Mouse (Mus musculus): ENCODE measurements around the gene Rtf1.
"Not testable (repeated sequence)": the region's sequence is repeated elsewhere in the genome, so short reads cannot be mapped to it uniquely, and the experiment has no call there.

Gene Rtf1

GRCm38 (mm10) chr2:119674525-119675214, at the start of gene Rtf1:
Gene Rtf1 (plus strand): TSS chr2:119675068.
- DNase-seq = peak; percentile 95

GRCm38 (mm10) chr2:119636781-119637180, 38.1 kb upstream of the Rtf1 start:
- no peak for DNase-seq

- DNase-seq = no peak
Measured at GRCm38 (mm10) chr2:119641214-119641912, 33.5 kb upstream of the Rtf1 start.

GRCm38 (mm10) chr2:119644254-119644653, 30.6 kb upstream of the Rtf1 start:
- no peak for DNase-seq

- DNase-seq = peak; percentile 89
Measured at GRCm38 (mm10) chr2:119662220-119663182, 12.4 kb upstream of the Rtf1 start, which contains the start of gene Ndufaf1. Gene Ndufaf1 (minus strand): TSS chr2:119662827.

GRCm38 (mm10) chr2:119665744-119666143, 9.1 kb upstream of the Rtf1 start:
- DNase-seq = not testable (repeated sequence)

GRCm38 (mm10) chr2:119669010-119669409, 5.9 kb upstream of the Rtf1 start:
- DNase-seq = peak; percentile 24

- DNase-seq = peak; percentile 63
Measured at GRCm38 (mm10) chr2:119675215-119675784, 432 bp downstream of the Rtf1 start.

- no peak for DNase-seq
Measured at GRCm38 (mm10) chr2:119675831-119676230, 963 bp downstream of the Rtf1 start.

GRCm38 (mm10) chr2:119683706-119684105, 8.8 kb downstream of the Rtf1 start:
- DNase-seq = no peak

GRCm38 (mm10) chr2:119692003-119692701, 17.3 kb downstream of the Rtf1 start:
- DNase-seq = peak; percentile 75

- DNase-seq = no peak
Measured at GRCm38 (mm10) chr2:119694826-119695225, 20.0 kb downstream of the Rtf1 start.

- DNase-seq = no peak
Measured at GRCm38 (mm10) chr2:119696111-119696510, 21.2 kb downstream of the Rtf1 start.

GRCm38 (mm10) chr2:119698472-119698871, 23.6 kb downstream of the Rtf1 start:
- DNase-seq = no peak

GRCm38 (mm10) chr2:119699962-119700361, 25.1 kb downstream of the Rtf1 start:
- no peak for DNase-seq

- DNase-seq = no peak
Measured at GRCm38 (mm10) chr2:119703171-119703570, 28.3 kb downstream of the Rtf1 start.

GRCm38 (mm10) chr2:119707676-119708075, 32.8 kb downstream of the Rtf1 start:
- DNase-seq = no peak

- DNase-seq = no peak
Measured at GRCm38 (mm10) chr2:119710011-119710410, 35.1 kb downstream of the Rtf1 start.

- DNase-seq = not testable (repeated sequence)
Measured at GRCm38 (mm10) chr2:119715868-119716267, 41.0 kb downstream of the Rtf1 start.

- DNase-seq = no peak
Measured at GRCm38 (mm10) chr2:119721070-119721469, 46.2 kb downstream of the Rtf1 start.

- DNase-seq = no peak
Measured at GRCm38 (mm10) chr2:119727762-119728416, 53.0 kb downstream of the Rtf1 start.

- no peak for DNase-seq
Measured at GRCm38 (mm10) chr2:119730735-119731134, 55.9 kb downstream of the Rtf1 start.
